Mouse (Mus musculus): ENCODE results near the gene Aldh1a2. TPM values are rescaled to one million over a fixed set of nuclear protein-coding genes. Genes with fewer than 3 reads are reported as not detected.

The Aldh1a2 gene
- polyA plus RNA-seq, 1 experiment from 2014 or later: 5.7 TPM

DNA sequence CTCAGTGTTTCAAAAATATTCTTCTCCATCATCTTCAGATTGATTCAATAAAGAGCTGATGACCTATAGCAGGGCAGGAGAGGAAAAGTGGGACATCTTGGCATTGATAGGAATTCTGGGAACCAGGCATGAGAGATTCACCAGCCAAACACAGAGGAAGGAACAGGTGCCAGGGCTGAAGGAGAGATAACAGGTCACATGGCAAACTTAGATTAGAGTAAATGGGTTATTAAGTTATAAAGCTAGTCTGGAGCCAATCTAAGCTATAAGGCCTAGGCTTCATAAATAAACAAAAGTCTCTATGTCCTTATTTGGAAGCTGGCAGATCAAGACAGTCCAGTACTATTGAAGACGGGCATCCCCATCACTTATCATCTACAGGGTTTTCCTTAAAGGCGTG is 29.8 kb upstream of the Aldh1a2 start:
- Histone ChIP-seq H3K4me2 (no peak overlapping the region), H3K9me3 (no peaks in the 10 kb centered on the region), H3K36me3 (replicated peaks) (no peaks in the 10 kb centered on the region), H3K27me3 (no peaks in the 10 kb centered on the region), H3K27ac (no peak overlapping the region), H3K9ac (no peak overlapping the region), H3K4me3 (replicated peaks) (no peak overlapping the region), H3K4me1 (no peaks in the 10 kb centered on the region)
- WGBS: 88% methylated on average over 2 of the region's 2 CpGs
- no peak for ATAC-seq (ENCODE audit: low FRiP score)

DNA sequence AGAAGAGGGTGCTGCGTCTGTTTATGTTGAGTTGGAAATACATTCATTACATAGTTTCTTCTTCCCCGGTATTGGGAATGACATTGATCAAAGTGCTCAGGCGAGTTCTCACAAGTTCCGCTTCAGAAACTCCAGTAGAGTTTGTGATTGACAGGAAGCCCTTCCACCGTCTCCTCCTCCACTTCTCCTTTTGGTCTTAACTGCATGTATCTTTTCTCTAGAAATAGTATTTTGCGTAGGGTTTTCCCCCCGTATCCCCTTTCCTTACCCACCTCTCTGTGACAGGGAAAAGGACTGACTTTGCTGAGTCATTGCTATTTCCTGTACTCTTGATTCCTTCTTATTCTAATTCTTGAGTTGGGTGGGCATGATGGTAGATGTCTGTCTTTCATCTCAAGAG is 28.2 kb upstream of the Aldh1a2 start:
- H3K9me3 ChIP-seq: no peaks in the 10 kb centered on the region
- no peak overlapping the region for H3K4me3 ChIP-seq (replicated peaks)
- no peaks in the 10 kb centered on the region for H3K4me1 ChIP-seq
- no peaks in the 10 kb centered on the region for H3K27me3 ChIP-seq
- 92% methylated on average over 7 of the region's 7 CpGs for WGBS
- H3K27ac ChIP-seq: no peak overlapping the region
- no peak for ATAC-seq (ENCODE audit: low FRiP score)
- H3K9ac ChIP-seq: no peak overlapping the region
- no peak overlapping the region for H3K4me2 ChIP-seq
- H3K36me3 ChIP-seq (replicated peaks): no peaks in the 10 kb centered on the region

DNA sequence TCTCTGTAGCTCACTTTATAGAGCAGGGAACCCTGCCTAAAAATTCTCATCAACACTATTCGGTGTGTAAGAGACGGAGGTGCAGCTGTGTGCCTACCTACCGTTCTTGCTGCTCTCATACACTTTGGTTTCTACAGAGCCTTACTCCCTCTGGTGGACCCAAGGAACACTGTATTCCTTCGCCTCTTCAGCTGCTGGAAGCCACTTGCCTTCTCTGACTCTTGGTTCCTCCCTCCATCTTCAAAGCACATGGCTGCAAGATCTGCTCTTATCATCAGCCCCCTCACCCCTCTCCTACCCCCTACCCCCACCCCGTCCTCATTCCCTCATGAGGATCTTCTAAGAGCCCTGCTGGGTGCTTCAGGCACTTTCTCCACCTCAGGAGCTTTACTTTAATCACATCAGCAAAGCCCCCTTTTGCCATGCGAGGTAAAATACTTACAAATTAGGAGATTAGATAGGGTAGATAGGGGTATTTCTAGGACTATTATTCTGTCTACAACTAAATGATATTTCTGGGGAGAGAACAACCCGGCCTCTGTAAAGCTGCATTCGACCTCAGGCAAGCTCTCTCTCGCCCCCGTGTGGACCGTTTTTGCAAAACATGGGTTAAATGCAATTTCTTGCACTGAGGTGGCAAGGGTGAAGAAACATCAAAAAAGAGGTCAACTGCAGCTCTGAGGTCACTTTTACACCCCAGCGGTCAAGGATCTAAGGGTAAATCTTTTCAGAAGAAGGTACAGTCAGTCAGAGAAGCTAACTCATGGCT is 26.8 kb upstream of the Aldh1a2 start:
- peak overlapping the region; percentile 44 for H3K4me2 ChIP-seq
- no peaks in the 10 kb centered on the region for H3K9me3 ChIP-seq
- H3K9ac ChIP-seq: peak overlapping the region; percentile 38; the same call in 1 of the 2 replicates
- no peak overlapping the region for H3K4me3 ChIP-seq (replicated peaks)
- peak; percentile 49; the same call in 1 of the 2 replicates for ATAC-seq (ENCODE audit: low FRiP score)
- 13% methylated on average over 12 of the region's 12 CpGs for WGBS
- no peaks in the 10 kb centered on the region for H3K4me1 ChIP-seq
- no peaks in the 10 kb centered on the region for H3K36me3 ChIP-seq (replicated peaks)
- no peak overlapping the region for H3K27ac ChIP-seq
- H3K27me3 ChIP-seq: no peaks in the 10 kb centered on the region

DNA sequence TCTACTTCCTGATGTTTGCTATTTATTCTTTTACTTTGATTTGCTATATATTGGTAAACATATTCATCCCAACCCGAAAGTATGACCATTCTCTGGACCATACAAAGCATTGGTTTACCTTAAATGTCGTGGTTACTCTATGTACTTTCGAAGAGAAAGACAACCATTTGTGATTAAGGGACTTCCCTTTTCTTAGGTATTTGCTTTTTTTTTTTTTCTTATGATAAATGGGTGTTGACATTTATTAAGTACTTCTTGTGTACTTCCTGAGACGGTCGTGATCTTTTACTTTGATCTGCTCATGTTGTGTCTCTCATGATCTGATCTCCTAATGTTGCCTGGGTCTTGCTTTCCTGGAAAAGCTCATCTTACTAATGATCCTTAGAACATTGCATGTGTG is 16.8 kb upstream of the Aldh1a2 start:
- H3K9me3 ChIP-seq: no peaks in the 10 kb centered on the region
- H3K4me1 ChIP-seq: no peaks in the 10 kb centered on the region
- H3K27me3 ChIP-seq: no peaks in the 10 kb centered on the region
- H3K4me3 ChIP-seq (replicated peaks): no peak overlapping the region
- no peak for ATAC-seq (ENCODE audit: low FRiP score)
- no peak overlapping the region for H3K4me2 ChIP-seq
- no peak overlapping the region for H3K27ac ChIP-seq
- no peaks in the 10 kb centered on the region for H3K36me3 ChIP-seq (replicated peaks)
- 89% methylated on average over 5 of the region's 5 CpGs for WGBS
- H3K9ac ChIP-seq: no peak overlapping the region

DNA sequence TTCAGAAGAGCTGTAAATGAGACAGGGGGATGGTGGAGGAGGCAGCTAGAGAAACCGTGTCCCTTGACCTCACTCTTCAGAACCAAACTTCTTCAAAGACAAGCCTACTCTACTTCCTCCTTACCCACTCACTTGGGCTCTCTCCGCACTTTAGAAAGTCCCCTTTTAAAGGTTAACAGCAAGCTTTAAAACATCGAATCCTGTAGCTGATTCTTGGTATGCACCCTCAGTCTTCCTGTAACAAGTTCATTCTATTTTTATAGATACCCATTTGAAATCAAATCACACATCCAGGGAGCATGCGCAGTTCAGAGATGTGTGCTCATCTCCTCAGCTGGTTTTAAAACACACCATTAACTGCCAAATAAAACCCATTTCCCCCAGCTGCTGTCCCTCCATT is 13.3 kb upstream of the Aldh1a2 start:
- H3K27ac ChIP-seq: no peak overlapping the region
- H3K9me3 ChIP-seq: no peaks in the 10 kb centered on the region
- no peaks in the 10 kb centered on the region for H3K36me3 ChIP-seq (replicated peaks)
- ATAC-seq (ENCODE audit: low FRiP score): no peak
- H3K4me3 ChIP-seq (replicated peaks): no peak overlapping the region
- no peaks in the 10 kb centered on the region for H3K27me3 ChIP-seq
- H3K9ac ChIP-seq: no peak overlapping the region
- WGBS: 82% methylated on average over 4 of the region's 4 CpGs
- no peak overlapping the region for H3K4me2 ChIP-seq
- no peaks in the 10 kb centered on the region for H3K4me1 ChIP-seq

DNA sequence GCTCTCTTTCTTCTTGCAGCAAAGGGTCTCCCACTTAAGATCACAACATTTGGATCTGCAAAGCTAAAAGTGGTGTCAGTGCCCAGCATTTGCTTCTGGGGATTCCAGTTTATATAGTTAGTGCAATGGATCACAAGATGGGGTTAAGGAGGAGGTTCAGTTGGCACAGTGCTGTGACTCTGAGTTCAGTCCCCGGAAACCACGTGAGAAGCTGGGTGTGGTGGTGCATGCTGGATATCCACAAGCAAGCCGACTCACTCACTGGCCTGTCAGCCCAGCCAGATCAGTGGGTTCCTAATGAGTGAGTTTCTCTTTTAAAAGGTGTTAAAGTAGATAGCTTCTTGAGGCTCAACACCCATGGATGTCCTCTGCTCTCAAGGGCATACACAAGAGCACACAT is 6.3 kb upstream of the Aldh1a2 start:
- WGBS: 63% methylated on average over 3 of the region's 3 CpGs

DNA sequence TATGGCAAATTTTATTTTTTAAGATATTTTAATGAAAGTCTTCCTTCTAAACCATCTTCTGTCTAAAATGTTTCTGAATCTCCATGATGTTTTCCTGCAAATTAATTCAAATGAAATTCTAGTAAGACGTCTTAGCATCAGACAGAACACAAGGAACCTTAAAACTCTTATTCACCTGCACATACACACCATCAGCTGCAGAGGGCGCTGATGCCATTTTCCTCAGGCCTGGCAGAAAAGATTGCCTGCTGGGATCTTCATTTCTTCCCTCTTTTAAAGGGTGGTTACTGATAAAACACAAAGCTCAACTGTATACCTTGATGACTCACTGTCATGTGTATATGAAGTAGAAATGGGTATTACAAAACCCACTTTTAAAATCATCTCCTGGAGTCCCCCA is 4.7 kb upstream of the Aldh1a2 start:
- H3K9ac ChIP-seq: no peak overlapping the region
- peaks cover 33% of the 10 kb centered on the region for H3K27me3 ChIP-seq
- no peaks in the 10 kb centered on the region for H3K36me3 ChIP-seq (replicated peaks)
- H3K9me3 ChIP-seq: no peaks in the 10 kb centered on the region
- ATAC-seq (ENCODE audit: low FRiP score): no peak
- peaks cover 8% of the 10 kb centered on the region for H3K4me1 ChIP-seq
- WGBS: 5% methylated on average over 2 of the region's 2 CpGs
- H3K4me2 ChIP-seq: no peak overlapping the region
- no peak overlapping the region for H3K27ac ChIP-seq
- no peak overlapping the region for H3K4me3 ChIP-seq (replicated peaks)

More for the DNA sequence above, 6.3 kb upstream of the Aldh1a2 start:
- Histone ChIP-seq H3K4me3 (replicated peaks) (no peak overlapping the region), H3K27me3 (peaks cover 17% of the 10 kb centered on the region), H3K27ac (no peak overlapping the region), H3K9me3 (no peaks in the 10 kb centered on the region), H3K4me2 (no peak overlapping the region), H3K4me1 (no peaks in the 10 kb centered on the region), H3K9ac (no peak overlapping the region), H3K36me3 (replicated peaks) (no peaks in the 10 kb centered on the region)
- ATAC-seq (ENCODE audit: low FRiP score): no peak

DNA sequence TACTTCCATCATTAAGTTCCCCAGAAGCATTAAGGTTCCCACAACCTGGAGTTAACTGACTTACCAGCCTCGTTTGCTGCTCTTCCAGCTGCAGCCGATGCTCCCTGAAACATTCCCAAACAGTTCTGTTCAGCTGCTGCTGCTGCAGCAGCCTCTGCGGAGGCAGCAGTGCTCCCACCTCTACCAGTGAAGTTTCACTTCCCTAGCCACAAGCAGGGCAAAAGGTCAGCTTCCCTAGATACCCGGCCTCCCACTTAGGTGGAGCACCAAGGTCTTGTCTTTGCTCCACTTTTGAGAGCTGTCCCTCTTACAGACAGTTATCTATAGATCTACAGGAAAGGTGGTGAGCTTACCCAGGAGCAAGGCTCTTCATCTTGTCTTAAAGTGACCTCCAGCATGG is 2.0 kb upstream of the Aldh1a2 start:
- Histone ChIP-seq H3K9me3 (no peaks in the 10 kb centered on the region), H3K27me3 (peaks cover 53% of the 10 kb centered on the region), H3K4me2 (no peak overlapping the region), H3K4me3 (replicated peaks) (no peak overlapping the region), H3K27ac (no peak overlapping the region), H3K4me1 (peaks cover 21% of the 10 kb centered on the region), H3K36me3 (replicated peaks) (no peaks in the 10 kb centered on the region), H3K9ac (no peak overlapping the region)
- ATAC-seq (ENCODE audit: low FRiP score): no peak
- 34% methylated on average over 4 of the region's 4 CpGs for WGBS

DNA sequence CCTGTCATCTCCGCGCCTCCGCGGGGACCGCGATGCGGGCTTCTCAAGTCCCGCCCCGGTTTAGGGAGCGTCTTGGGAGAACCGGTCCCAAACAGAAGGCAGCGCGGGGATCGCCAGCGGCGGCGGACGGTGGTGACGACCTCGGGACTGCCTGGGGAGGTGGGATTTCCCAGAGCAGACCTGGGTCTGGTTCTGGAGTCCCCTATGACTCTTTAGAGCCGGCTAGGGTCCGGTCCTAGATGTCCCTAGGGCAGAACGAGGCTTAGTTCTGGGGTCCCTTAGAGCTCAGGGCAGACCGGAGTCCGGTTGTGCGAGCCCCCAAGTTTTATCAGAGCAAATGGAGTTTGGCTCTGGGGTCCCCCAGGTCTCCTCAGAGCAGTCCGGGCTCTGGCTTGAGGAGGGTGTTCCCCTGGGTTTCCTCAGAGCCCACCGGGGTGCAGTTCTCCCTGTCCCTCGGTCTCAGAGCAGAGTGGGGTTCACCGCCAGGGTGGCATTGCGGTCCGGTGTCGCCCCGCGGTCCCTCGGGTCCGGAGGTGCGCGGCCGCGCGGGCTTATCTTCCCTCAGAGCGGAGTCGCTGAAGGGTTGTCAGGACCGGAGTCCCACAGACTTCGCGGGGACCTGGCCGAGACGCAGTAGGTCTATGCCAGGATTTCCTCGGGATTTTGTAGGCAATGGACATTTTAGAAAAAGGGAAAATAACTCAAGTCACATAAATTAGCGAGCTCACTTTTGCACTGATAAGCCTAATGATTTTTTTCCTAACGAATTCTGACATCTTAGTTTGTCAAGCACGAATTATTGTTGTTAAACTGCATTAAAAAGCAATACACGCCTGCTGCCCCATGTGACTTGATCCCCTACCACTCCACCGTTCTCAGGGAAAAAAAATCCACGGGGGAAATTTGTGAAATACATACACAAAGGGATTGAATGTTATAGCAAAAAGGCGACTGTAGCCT is 727 bp downstream of the Aldh1a2 start:
- WGBS: under 1% methylated on average over 57 of the region's 57 CpGs
- H3K27ac ChIP-seq: no peak overlapping the region
- H3K4me3 ChIP-seq (replicated peaks): peak overlapping the region; percentile 42
- H3K9me3 ChIP-seq: no peaks in the 10 kb centered on the region
- H3K4me2 ChIP-seq: peak overlapping the region; percentile 62
- peak; percentile 27; the same call in 1 of the 2 replicates for ATAC-seq (ENCODE audit: low FRiP score)
- H3K4me1 ChIP-seq: peaks cover 21% of the 10 kb centered on the region
- H3K36me3 ChIP-seq (replicated peaks): no peaks in the 10 kb centered on the region
- peaks cover 72% of the 10 kb centered on the region for H3K27me3 ChIP-seq
- no peak overlapping the region for H3K9ac ChIP-seq

DNA sequence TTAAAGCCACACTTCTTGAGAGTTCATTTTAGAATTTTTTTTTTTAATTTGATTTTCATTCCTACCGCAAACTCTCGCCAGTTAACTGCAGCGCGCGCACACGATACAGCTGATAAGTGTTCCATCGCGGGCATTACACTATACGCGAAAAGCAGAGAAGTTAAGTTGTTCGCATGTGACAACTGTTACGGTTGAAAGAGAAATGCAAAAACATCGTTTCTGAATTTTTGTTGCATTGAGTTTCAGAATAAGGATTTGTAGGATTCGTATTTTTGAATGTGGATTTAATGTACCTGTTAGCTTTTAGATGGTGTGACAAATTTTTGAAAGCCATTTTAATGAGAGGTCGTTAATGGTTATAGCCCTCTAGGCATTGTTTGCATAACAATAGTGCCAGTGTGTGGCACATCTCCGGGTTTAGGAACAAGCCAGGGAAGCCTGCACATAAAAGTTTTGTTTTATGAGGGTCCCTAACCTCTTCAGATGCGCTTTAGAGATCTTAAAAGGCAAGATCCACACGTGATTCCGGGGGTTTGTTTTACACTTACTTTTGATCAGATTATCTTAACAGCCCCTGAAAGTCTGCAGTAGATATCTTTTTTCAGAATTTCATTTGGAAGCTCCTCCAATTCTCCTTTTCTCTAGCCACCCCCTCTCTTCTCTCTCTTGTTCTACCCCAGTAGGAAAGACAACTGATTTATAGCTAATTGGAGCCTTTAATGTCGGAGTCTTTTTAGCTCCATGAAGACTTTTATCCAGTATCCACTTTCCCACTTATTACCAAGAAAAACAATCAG is 1.6 kb downstream of the Aldh1a2 start:
- Histone ChIP-seq H3K4me3 (replicated peaks) (no peak overlapping the region), H3K4me1 (peaks cover 21% of the 10 kb centered on the region), H3K27ac (no peak overlapping the region), H3K4me2 (no peak overlapping the region), H3K9ac (no peak overlapping the region), H3K27me3 (peaks cover 72% of the 10 kb centered on the region), H3K9me3 (no peaks in the 10 kb centered on the region), H3K36me3 (replicated peaks) (no peaks in the 10 kb centered on the region)
- WGBS: 1% methylated on average over 20 of the region's 20 CpGs
- no peak for ATAC-seq (ENCODE audit: low FRiP score)

DNA sequence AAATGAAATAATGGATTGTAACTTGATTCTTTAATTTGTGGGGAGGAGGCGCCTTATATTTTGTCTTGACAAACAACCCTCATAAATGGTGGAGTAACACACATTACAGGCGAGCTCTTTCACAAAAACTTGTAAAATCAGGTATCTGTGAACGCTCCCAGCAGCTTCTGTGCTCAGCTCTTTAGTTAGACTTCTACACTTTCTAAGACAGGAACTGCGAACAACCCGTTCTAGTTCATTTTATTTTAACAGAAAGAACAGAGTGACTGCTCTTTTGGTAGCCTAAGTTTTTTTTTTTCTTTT is 2.2 kb downstream of the Aldh1a2 start:
- no peaks in the 10 kb centered on the region for H3K9me3 ChIP-seq
- no peak overlapping the region for H3K27ac ChIP-seq
- 6% methylated on average over 5 of the region's 5 CpGs for WGBS
- H3K4me1 ChIP-seq: peaks cover 21% of the 10 kb centered on the region
- peaks cover 76% of the 10 kb centered on the region for H3K27me3 ChIP-seq
- H3K36me3 ChIP-seq (replicated peaks): no peaks in the 10 kb centered on the region
- H3K4me2 ChIP-seq: no peak overlapping the region
- no peak overlapping the region for H3K9ac ChIP-seq
- no peak for ATAC-seq (ENCODE audit: low FRiP score)
- no peak overlapping the region for H3K4me3 ChIP-seq (replicated peaks)

DNA sequence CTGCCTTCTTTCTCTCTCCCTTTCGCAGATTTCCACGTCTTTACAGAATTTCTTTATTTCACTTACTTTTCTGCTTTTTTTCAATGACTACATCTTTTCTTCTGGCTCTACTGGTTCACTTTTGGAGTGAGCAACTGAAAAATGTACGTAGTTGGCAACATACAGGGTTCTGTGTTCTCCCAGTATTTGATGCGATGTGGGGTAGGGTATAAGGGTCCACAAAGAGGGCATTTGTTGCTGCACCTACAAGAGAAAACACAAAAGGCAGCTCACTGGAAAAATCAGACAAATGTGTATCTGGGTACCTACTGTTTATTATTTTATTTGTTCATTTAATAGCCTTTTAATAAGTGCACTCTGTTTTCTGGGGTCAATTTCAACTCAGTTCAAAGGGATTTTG is 3.6 kb downstream of the Aldh1a2 start:
- H3K27me3 ChIP-seq: peaks cover 70% of the 10 kb centered on the region
- no peaks in the 10 kb centered on the region for H3K36me3 ChIP-seq (replicated peaks)
- ATAC-seq (ENCODE audit: low FRiP score): no peak
- H3K9me3 ChIP-seq: no peaks in the 10 kb centered on the region
- 64% methylated on average over 4 of the region's 4 CpGs for WGBS
- no peak overlapping the region for H3K4me2 ChIP-seq
- no peak overlapping the region for H3K4me3 ChIP-seq (replicated peaks)
- no peak overlapping the region for H3K27ac ChIP-seq
- H3K9ac ChIP-seq: no peak overlapping the region
- peaks cover 21% of the 10 kb centered on the region for H3K4me1 ChIP-seq
